Mouse (Mus musculus) megakaryocyte progenitor cell, adult 5-6 weeks (primary cell): ENCODE results near the gene Chdh. TPM values are rescaled to one million over a fixed set of nuclear protein-coding genes. Genes with fewer than 3 reads are reported as not detected.

ENCODE experiments used
- ATAC-seq: replicated peaks from 2 replicates; pipeline ENCODE4 v1.8.0; 2016; ENCODE audit warnings: mild to moderate bottlenecking, moderate TSS enrichment, inconsistent platforms; ENCODE audit not compliant: poor library complexity
- total RNA-seq, 2 experiments: library from RNA; stranded (forward) in 1 of 2; stranded (reverse) in 1 of 2; fragments of 157-497, 149-512 nt in 1 of 2; fragments of 200-1000 nt in 1 of 2; gene quantifications; 2 replicates each; pipeline versions ENCODE4 v1.2.3 to v1.2.4; 2015 to 2017

Gene Chdh
- total RNA-seq, 2 experiments from 2014 or later, result 81.5 to 84.7 TPM

DNA sequence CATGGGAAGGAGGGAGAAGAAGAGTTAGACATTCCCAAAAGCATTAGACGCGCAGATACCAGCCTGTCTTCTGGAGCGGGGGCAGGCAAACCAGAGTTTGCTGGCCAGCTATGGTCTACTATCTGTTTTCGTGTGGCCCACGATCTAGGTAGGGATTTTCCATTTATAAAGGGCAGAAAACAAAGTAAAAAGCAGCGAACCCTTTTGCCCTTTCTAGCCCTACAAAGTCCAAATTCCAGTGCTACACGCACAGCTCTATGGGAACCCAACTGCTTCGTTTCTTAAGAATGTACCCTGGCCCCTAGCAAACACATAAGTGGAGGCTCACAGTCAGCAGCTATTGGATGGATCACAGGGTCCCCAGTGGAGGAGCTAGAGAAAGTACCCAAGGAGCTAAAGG, 41.5 kb downstream of the Chdh start:
- ATAC-seq, result no peak

DNA sequence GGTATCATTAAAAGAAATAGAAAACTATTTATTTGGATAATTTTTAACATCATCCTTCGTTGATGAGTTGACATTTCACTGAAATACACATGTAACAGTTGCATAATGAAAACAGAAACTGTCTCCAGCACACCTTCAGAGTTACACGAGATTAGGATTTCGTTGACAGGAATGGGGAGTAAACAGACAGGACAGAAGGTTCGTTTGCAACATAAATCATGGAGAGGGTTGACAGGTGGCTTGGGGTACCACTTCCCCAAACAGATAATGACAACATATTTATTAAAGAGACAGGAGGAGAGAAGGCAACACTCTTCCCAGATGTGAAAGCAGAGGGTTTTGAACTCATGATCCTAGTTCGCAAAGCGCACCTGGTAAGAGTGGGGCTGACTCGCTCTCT, 46.1 kb downstream of the Chdh start:
- peak; percentile 63 for ATAC-seq

DNA sequence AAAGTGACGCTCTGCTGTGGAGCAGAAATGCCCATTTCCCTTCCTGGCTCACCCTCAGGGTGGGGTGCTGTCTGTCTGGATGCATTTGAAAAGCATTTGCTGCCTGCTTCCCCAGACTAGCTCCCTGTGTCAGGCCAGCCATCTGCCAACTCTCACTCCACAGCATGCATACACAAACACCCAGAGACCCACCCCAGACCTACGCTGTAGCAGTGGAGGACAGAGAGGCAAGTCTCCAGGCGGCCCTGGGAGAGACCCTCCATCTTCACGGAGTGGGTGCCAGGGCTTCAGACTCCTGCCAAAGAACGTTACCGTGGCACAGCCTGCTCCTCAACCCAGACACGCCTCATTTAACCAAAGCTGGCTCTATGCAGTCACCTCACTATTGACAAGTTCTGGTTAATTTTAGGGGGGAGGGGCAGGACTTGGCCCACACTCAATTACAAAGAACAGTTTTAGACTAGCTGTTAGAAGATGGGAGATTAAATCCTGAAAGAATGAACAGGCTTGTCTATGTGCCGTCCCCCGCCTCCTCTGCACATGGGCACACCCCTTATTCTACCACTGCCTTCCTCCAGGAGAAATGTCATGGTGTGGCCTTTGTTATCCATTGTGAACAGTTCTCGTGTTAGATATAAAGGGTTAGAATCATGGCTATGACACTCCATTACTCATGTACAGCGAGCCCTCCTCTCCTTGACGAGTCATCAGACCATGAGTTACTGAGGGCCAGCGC, 47.4 kb downstream of the Chdh start:
- ATAC-seq, result peak; percentile 30; the same call in 1 of the 2 replicates

DNA sequence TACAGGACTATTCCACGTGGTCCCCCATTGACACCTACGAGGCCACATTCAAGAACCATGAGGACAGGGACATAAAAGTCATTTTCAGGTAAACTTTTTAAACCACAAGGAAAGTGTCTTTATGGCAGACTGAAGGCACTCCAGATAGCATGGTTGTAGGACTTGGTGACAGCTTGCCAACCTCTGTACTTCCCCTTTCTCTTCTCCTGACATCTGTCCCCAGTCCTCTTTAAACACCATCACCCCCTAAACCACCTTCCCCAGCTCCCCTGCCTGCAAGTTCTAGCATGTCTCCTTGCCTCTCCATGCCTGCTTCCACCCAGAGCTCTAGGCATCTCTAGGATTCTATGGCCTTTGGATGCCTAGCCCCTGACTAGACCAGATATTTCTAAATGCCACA, 56.0 kb downstream of the Chdh start:
- peak; percentile 57; the same call in 1 of the 2 replicates for ATAC-seq

DNA sequence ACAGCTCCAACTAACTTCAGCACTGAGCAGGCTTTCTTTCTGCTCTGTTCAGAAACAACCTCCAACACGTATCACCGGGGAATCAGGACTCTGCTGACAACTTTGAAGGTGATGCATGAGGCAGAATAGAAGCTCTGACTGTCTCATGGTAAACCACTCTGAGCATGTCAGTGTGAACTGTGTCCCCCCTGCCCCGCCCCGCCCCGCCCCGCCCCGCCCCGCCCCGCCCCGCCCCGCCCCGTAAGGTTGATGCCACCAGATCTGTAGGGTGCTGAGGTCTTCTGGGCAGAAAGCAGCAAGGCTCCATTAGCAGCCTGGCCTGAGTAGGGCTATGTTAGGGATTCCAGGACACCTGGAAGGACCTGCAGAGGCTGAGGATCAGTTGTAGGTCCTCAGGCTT, 57.9 kb downstream of the Chdh start:
- no peak for ATAC-seq

DNA sequence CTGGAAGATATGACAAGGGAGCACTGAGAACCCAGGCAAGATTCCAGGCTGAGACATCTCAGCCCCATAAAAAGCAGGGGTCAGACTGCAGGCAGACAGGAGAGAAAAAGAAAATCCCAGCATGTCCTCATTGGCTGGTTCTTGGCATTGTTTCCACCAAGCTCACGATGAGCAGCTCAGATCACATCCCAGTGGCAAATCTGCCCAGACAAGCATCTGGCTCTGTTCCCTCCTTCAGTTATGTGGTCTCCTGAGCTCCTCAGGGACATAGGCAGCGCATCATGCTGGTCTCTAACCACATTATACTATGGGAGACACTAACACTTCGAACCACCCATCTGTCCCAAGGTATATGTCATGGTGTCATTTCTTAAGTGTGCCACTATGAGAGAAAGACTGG, 59.7 kb downstream of the Chdh start:
- ATAC-seq, result no peak

DNA sequence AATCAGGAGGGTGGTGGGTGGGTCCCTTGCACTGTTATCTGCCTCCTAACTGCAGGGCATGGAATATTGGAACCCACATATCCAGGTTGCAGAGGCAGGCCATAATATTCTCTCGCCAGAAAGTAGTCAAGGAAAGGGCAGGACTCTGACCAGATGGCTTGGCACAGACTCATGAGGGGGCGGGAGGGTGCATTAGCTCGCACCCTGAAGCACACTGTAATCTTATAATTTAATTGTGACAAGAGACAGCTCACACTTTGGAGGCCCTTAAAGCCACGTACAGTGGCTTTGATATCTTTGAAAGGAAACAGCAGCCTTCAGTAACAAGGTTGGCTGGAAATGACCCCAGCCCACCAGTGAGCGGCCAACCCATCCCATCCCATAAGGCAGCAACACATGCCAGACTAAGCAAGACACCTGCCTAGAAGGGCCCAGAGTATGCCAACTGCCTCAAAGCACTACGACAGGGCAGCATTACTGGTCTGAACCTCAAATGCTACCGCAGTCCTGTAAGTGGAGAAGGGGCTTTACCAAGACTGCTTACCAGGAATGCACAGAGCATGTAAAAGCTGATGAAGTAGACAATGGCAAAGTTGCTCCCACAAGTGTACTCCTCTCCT, 66.6 kb downstream of the Chdh start:
- no peak for ATAC-seq

DNA sequence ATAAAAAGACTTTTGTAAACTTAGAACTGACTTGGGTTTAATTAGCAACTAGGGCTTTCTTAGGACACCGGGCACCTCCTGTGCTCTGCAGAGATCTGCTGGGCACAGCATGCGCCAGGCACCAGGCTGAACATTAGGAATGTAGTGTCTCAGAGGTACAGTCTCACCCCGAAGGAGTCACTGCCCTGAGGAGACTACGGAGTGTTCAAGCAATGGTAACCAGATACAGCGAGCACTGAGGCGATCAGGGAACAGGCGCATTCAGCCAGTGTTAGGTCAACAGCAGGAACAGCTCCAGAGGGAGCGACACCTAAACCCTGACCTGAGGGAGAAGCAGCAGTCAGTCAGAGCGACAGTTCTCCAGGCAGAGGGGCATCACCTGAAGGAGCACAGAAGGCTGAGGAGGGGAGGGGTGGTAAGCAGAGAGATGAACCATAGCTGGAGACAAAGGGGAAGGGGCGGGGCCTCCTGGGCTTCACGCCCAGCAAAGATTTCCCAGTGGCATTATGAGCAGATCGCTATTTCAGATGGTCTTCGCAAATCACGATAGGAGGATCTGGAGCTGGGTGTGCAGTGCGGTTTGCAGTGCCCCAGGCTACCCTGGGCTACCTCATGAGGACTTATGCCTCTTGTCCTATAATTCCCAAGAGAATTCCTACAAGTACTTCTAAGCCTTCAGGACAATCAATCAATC, 69.4 kb downstream of the Chdh start:
- no peak for ATAC-seq

DNA sequence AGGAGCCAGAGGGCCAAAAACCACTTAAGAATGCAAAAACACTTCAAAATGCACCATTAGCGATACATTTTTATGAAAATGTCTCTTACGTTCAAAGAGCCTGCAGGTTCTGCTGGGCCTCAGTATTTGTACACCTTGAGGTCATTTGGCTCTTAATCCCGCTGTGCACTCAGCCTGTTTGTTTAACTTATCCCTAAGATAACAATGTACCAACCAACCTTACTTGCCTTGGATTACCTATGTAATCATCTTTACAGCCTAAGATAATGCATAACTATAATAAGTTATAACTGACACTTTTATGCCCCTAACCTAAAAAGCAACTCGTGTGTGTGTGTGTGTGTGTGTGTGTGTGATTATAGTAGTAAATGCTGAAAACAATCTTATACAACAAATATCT, 70.9 kb downstream of the Chdh start:
- no peak for ATAC-seq

Other genes with a start within 250 kb of the Chdh start
- 80.1 and 88.6 TPM in 2 replicates for gene Selenok, start 40.7 kb upstream of the Chdh start, total RNA-seq (2015)
- gene Selenok, start 40.7 kb upstream of the Chdh start, total RNA-seq (2017), result 217 and 228 TPM in 2 replicates
- gene Actr8, start 30.7 kb upstream of the Chdh start, total RNA-seq (2015), result 16.3 and 20.1 TPM in 2 replicates
- 27.9 and 29.7 TPM in 2 replicates for gene Actr8, start 30.7 kb upstream of the Chdh start, total RNA-seq (2017)
- gene Il17rb, start 127 bp upstream of the Chdh start, total RNA-seq (2015), result 7.1 and 8.0 TPM in 2 replicates
- gene Il17rb, start 127 bp upstream of the Chdh start, total RNA-seq (2017), result 3.5 and 3.9 TPM in 2 replicates